Mouse (Mus musculus): Measurements from ENCODE around the gene Odr4. TPM values are rescaled to one million over a fixed set of nuclear protein-coding genes. Genes with fewer than 3 reads are reported as not detected.
A peak's percentile ranks its signal among the peaks of the same experiment; 100 is the strongest.

Odr4 gene
- total RNA-seq (2021), result 10 to 100 TPM; 55.4 to 60.7 TPM

DNA sequence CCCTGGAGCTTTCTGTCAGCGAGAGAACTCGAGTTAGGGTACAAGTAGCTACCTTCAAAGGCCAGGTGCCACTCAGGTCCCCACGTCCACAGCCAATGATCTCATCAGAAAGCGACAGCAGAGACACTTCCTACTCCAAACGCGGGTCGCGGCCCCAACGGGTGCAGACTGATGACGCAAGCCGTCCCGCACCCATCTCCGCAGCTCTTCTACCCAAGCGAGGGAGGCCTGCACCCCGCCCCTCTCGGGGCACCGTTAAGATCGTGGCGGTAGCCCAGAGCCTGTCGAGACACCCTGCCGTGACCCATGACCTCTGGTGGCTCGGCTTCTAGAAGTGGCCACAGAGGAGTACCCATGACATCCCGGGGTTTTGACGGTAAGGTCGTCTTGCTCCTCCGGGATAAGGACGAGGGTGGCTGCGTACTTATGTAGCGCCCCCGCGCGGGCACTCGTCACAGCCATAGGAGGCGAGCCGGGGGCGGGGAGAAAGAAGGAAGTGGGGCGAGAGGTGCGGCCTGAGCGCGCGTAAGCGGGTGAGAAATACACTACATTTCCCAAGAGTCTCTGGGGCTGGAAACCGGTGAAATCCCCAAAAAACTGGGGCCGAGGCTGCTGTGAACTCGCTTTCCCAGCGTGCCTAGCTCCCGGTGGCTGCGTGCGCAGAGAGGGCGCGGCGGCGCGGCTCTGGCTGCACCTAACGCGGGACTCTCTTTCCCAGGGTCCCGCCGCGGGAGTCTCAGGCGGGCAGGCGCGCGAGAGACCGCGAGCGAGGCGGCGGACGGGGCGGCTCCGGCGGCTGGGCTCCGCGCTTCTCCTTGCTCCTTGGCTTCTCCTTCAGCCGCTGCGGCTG lies at the start of gene Odr4, which contains the start of gene Tpr:
Gene Odr4 (minus strand): TSS at position 443 of the 850 bp plus-strand sequence.
Gene Tpr (plus strand): TSS at position 201 of the 850 bp plus-strand sequence.
- DNase-seq (ENCODE audit: extremely low spot score in 1 of 2, low spot score in 1 of 2), result peak; percentile 97 to 99

DNA sequence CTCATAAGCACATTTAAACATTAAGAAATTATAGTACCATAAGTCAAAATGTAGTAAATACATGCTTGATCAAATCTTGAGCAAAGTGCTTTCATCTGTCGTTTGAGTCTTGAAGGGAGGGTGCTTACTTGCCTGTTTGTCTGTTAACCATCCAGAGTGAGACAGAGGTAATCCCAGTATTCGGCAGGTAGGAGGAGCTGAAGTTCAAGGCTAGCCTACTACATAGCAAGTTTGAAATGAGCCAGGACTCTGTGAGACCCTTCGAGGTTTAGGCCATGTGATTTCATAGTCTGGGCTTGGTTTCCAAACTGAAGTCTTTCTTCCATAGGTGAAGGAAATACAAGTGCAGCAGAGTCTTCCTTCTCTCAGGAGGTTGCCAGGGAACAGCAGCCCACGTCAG lies 48.9 kb upstream of the Odr4 start:
- no peak for DNase-seq (ENCODE audit: extremely low spot score in 1 of 2, low spot score in 1 of 2)

DNA sequence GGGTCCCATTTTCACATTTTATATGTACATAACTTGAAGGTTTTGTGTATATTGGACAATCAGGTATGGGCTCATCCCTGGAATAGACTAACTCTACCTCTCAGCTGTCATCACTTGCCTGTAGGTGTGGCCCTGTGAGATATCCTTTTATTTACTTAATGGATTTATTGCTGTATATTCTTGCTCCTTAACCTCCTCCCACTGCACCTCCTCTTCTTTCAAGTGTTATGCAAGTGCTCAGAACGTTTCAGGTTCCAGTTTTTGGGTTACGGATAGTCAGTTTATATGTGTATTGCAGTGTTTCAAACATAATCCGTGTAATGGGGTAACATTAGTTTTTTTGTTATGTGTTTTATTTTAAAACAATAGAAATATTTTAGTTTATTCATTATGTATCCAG lies 45.8 kb upstream of the Odr4 start:
- no peak for DNase-seq (ENCODE audit: extremely low spot score in 1 of 2, low spot score in 1 of 2)

DNA sequence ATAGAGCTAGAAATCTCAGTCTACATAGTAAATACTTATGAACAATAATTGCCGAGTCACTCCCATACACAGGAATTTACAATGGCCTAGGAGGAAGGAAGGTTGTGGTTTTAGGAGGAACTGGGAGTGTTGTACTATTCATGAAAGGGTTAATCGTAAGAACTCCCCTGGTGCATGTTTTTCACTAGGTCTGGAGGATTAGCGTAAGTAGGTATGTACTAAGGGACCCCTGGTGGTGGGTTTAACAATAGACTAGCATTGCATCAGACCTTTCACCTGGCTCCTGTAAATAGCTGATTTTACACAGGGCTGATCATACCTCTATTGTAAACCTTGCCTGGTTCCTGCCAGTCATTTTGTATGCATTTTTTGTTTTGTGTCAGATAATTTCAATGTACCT lies 33.3 kb upstream of the Odr4 start:
- DNase-seq (ENCODE audit: extremely low spot score in 1 of 2, low spot score in 1 of 2), result no peak

DNA sequence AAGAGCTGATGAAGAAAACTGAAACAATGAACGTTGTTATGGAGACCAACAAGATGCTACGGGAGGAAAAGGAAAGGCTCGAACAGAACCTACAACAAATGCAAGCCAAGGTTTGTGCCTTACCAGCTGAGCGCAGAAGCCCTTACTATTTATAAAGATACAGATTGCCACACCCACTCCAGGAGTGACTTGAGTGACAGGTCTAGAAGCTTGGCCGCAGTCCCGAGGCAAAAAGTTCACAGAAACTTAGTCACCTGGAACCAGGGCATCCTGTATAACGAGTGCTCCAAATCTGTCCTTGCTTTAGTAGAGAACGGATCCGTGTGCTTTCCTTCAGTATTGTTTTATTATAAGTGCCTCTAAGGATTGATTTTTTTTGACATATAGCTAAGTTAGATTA lies 32.8 kb upstream of the Odr4 start:
- DNase-seq (ENCODE audit: extremely low spot score in 1 of 2, low spot score in 1 of 2), result no peak

DNA sequence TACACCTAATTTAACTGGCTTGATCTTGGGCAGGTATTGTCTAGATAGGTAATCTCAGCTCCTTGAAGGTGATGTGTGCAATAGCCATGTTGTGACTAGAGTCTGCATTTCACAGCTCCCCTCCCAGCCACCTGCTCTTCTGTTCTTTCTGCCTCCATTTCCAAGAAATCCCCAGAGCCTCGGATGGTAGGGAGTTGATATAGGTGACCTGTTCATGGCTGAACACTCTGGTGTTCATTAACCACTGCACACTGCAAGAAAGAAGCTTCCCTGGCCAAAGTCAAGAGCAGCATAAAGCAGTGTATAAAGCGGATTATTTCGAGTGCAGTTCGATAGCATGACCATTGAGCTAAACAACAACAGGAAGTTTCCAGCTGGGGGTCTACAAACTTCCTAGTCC lies 25.5 kb upstream of the Odr4 start:
- no peak for DNase-seq (ENCODE audit: extremely low spot score in 1 of 2, low spot score in 1 of 2)

DNA sequence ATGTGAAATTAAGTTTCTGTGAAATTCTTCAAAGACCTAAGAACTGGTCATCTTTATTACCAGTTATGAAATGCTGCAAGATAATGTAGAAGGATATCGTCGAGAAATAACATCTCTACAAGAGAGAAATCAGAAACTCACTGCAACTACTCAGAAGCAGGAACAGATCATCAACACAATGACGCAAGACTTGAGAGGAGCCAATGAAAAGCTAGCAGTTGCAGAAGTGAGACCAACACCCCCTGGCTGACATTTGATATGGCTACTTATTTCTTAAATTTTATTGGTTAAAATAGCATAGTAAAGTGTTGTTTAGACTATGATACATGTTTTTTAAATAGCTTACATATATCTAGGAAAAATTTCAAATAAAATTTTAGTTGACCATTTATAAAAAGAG lies 23.1 kb upstream of the Odr4 start:
- DNase-seq (ENCODE audit: extremely low spot score in 1 of 2, low spot score in 1 of 2), result no peak

DNA sequence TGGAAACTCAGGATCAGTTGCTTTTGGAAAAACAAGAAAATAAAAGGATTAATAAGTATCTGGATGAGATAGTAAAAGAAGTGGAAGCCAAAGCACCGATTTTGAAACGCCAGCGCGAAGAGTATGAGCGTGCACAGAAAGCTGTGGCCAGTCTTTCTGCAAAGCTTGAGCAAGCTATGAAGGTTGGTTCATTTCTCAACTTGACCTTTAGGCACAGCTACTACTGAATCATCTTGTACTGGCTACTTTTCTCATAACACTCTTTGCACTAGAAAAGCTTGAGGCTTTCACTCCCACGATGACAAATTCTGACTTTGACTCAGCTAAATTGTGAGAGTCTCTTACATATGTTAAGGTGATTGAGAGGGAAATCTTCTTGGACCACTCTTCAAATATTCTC lies 17.1 kb upstream of the Odr4 start:
- no peak for DNase-seq (ENCODE audit: extremely low spot score in 1 of 2, low spot score in 1 of 2)

DNA sequence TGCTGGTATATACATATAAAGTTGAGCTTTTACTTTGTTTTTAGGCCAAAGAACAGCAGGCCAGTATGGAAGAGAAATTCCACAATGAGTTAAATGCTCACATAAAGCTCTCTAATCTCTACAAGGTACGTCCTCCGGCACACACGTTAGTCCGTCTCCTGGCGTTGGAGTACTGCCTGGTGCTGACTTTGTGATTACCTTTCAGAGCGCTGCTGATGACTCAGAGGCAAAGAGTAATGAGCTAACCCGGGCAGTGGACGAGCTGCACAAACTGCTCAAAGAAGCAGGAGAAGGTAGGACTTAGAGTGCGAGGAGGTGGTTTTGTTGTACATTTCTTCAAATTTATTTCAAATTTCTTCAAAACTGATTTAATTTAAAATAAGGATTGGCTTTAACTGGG lies 14.4 kb upstream of the Odr4 start:
- no peak for DNase-seq (ENCODE audit: extremely low spot score in 1 of 2, low spot score in 1 of 2)

DNA sequence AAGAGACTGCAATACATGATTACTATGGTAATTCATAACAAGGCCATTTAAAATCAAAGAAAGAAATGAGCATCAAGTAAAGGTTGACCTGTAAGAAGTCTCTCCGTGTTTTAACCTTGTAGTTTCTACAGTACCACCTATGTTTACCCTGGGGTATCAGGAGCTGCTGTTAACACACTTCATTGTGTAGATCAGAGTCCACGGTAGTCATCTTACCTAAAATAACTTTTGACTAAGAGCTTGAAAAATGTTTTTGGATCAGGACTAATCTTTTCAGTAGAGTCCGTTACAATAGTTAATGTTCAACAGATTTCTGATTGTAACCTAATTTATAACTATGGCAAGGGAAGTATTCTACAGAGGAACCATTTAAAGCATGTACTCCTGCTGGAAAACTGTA lies 11.7 kb upstream of the Odr4 start:
- DNase-seq (ENCODE audit: extremely low spot score in 1 of 2, low spot score in 1 of 2), result no peak

DNA sequence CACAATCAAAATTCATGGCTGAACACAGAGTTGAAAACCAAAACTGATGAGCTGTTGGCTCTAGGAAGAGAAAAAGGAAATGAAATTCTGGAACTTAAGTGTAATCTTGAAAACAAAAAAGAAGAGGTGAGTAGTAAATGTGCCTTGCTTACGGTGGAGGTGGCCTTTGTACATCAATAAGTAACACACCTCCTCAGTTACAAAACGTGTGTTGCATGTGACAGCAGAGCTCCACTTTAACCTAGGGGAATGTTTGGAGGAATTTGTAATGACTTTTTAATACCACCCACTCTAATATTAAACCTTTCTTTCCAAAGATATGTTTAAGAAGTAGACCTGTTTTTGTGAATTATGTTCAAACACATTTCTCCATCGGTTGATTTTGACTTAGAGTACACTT lies 11.0 kb upstream of the Odr4 start:
- no peak for DNase-seq (ENCODE audit: extremely low spot score in 1 of 2, low spot score in 1 of 2)

DNA sequence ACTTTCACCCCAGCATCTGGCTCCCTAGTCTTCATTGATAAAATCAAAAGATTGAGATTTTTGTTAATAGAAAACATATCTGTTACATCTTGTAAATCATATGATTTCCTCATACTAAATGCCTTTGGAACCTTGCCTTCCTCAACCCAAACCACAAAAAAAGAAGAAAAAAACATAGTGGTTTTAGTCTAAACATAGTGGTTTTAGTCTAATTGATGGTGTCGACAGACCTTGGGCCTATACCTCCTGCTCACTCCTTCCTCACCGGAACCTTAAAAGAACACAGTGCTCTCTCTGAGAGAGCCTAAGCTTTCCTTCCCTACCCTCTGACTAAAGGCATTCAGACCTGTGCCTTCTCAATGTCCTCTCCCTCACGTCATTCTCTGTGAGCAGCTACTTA lies 3.1 kb upstream of the Odr4 start:
- no peak for DNase-seq (ENCODE audit: extremely low spot score in 1 of 2, low spot score in 1 of 2)

DNA sequence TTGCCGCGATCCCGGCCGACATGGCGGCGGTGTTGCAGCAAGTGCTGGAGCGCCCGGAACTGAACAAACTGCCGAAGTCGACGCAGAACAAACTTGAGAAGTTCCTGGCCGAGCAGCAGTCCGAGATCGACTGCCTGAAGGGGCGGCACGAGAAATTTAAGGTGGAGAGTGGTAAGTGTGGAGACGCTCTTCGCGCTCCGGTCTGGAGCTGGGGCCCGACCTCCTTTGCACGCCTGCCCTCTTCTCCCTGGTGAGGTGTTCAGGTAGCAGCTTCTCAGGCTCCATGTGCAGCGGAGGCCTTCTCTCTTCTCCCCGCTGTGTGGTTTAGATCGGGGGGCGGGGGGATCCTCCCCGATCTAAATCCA lies 590 bp upstream of the Odr4 start:
- DNase-seq (ENCODE audit: extremely low spot score in 1 of 2, low spot score in 1 of 2), result no peak

DNA sequence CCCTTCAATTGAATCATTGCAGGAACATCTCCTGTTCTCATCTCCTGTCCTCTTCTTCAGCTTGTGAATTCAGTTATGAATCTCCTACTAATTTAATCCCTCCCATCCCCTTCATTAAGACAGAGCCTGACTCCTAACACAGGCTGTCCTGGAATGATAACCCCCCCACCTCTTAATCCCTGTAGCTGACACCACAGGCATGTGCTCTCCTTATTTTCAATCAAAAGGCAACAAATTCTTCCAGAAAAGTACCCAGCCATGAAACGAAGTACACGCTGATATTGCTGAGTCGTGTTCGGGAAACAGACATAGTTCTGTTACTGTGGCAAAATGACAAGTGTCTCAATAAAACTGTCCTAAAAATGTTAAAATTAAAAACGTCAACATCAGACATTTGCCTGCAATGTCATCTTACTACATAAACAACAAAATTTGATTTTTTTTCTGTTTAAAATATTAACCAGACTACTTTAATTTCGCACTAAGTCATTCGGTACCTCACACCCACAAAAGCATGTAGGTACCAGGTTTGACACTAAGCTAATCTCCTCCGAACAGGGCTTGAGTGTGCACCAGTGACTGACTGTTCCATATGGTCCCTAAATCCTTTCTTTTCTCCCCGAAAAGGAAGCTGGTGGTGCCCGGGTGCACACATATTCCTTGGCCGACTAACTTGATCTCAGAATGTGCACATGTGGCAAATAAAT lies 796 bp downstream of the Odr4 start:
- no peak for DNase-seq (ENCODE audit: extremely low spot score in 1 of 2, low spot score in 1 of 2)

DNA sequence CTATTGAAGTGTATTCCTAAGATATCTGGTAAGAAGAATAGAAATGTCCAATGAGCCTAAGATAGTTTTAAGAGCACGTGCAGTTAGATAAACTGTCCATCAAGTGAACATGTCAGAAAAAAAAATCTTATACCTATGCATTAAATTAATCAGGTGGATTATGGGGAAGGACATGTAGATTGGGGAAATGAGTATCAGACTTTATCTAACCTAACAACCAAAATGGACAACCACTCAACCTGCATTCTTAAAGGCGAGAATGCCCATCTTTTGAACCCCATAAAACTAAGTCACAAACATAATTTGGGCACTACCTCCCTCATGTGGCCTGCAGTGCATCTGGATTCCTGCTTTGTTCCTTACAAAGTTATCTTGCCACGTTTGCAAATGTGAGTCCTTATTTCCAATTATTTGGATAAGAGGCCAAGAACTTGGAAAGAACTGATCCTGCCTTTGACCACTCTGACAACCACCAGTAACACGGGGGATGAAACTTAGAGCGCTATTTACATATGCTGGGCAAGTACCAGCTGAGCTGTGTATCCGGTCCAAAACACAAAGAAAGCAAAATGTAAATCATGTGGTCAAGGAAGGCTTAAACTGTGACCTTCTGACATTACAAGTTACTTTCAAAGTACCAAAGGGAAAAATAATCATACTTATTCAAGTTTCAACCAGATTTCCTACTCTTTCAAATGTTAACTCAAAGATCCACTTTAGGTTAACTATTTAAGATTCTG lies 3.3 kb downstream of the Odr4 start:
- no peak for DNase-seq (ENCODE audit: extremely low spot score in 1 of 2, low spot score in 1 of 2)

DNA sequence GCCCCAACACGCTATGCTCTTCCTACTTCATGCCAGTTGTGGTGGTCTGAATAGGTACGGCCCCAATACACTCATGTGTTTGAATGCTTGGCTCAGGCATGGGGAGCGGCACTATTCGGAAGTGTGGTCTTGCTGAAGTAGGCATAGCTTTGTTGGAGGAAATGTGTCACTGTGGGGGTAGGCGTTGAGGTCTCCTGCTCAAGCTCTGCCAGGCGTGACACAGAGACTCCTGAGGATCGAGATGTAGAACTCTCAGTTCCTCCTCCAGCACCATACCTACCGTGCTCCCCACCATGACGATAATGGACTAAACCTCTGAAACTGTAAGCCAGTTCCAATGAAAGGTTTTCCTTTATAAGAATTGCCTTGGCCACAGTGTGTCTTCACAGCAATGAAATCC lies 5.3 kb downstream of the Odr4 start:
- no peak for DNase-seq (ENCODE audit: extremely low spot score in 1 of 2, low spot score in 1 of 2)

DNA sequence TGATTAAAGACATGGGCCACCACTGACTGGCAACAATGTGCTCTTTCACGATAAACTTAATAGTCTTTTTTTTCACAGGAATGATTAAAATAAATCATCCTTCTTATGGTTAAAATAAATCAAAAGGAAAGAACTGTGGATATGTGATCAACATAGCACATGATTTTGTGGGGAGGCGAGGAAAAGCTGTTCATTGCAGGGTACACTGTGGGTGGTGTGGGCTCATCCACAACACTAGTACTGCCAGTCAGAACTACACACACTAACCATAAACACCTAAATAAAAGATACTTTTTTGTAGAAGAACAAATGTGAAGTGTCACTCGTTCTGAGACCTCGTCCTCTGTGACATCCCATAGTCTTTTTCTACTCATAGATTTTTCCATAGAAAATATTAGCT lies 8.7 kb downstream of the Odr4 start:
- no peak for DNase-seq (ENCODE audit: extremely low spot score in 1 of 2, low spot score in 1 of 2)

DNA sequence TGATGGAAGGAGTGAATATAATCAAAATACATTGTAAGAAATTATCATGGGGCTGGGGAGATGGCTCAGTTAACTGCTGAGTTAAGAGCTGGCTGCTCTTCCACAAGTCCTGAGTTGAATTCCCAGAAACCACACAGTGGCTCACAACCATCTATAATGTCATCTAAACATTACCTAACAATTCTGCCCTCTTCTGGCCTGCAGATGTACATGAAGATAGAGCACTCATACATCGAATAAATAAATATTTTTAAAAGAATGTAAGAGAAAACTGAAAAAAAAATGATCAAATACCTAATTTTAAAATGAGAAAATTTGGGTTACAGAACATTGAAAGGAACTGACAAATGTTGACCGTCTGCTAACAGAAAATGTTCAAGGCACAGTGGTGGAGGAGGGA lies 18.6 kb downstream of the Odr4 start:
- DNase-seq (ENCODE audit: extremely low spot score in 1 of 2, low spot score in 1 of 2), result no peak

DNA sequence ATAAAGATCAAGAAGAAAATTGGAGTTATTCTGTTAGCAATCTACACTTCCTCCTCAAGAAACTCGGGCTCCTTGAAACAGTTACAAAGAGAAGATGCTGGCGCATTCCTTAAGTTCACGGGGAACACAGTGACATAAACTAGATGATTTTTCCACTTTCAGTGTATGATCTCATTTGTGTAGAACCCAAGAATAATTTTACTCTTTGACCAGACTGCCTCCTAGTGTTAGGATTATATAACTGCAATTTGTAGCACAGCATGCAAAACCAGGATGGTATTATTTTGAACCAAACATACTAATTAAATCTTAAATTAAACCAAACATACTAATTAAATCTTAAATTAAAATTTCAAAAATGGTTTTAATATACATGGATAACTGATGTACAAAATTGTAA lies 20.0 kb downstream of the Odr4 start:
- no peak for DNase-seq (ENCODE audit: extremely low spot score in 1 of 2, low spot score in 1 of 2)

DNA sequence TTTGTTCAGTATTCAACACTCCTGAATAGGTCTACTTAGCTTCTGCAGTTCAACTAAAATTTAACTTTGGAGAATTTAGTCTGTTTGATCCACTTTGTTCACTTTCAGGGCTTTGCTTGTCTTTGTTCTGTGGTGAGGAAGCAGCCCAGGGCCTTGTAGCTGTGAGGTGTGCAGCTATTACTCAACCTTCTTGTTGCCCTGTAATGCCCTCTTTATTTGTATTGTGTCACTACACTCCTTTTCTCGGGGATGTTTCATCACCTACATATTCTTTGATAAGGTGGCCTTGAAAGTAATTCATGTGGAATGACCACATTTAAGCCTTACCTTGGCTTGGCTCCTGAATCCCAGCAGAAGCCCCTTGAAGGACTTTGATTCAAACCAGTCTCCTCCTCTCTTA lies 32.0 kb downstream of the Odr4 start:
- no peak for DNase-seq (ENCODE audit: extremely low spot score in 1 of 2, low spot score in 1 of 2)

DNA sequence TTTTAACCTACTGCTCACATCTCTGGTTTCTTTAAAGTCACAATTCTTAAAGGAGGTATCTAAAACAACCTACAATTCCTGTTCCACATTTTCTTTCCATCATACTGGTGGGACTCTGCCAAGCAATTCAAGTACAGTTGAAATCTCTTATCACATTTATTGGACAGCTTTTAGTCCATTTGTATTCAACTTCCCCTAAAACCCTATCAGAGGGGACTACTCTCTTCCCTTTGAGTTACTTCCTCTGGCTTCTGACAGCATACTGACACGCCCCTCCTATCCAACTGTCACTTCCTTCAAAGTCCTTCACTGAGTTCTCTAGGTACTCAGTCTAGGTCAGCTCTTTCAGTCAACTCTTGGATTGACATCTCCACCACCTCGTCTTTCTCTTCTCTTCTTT lies 57.8 kb downstream of the Odr4 start:
- no peak for DNase-seq (ENCODE audit: extremely low spot score in 1 of 2, low spot score in 1 of 2)
